Mouse (Mus musculus) layer of hippocampus, postnatal 25 days (tissue): ENCODE measurements around the gene Pum2. TPM values are rescaled to one million over a fixed set of nuclear protein-coding genes. Genes with fewer than 3 reads are reported as not detected.
"Not testable (repeated sequence)": the region's sequence is repeated elsewhere in the genome, so short reads cannot be mapped to it uniquely, and the experiment has no call there.

ENCODE experiments used
- DNase-seq, 2 experiments: peaks; one replicate each; pipeline ENCODE4 v3.0.0; 2022; ENCODE audit warnings: mixed read lengths in 2 of 2, low spot score in 1 of 2; ENCODE audit errors: extremely low spot score in 1 of 2
- total RNA-seq, 2 experiments: library from RNA; stranded (reverse); gene quantifications; 2 replicates each; pipeline ENCODE4 v1.2.3; 2021

Pum2 gene
- total RNA-seq, 2 experiments from 2014 or later: 173 to 176 TPM

DNA sequence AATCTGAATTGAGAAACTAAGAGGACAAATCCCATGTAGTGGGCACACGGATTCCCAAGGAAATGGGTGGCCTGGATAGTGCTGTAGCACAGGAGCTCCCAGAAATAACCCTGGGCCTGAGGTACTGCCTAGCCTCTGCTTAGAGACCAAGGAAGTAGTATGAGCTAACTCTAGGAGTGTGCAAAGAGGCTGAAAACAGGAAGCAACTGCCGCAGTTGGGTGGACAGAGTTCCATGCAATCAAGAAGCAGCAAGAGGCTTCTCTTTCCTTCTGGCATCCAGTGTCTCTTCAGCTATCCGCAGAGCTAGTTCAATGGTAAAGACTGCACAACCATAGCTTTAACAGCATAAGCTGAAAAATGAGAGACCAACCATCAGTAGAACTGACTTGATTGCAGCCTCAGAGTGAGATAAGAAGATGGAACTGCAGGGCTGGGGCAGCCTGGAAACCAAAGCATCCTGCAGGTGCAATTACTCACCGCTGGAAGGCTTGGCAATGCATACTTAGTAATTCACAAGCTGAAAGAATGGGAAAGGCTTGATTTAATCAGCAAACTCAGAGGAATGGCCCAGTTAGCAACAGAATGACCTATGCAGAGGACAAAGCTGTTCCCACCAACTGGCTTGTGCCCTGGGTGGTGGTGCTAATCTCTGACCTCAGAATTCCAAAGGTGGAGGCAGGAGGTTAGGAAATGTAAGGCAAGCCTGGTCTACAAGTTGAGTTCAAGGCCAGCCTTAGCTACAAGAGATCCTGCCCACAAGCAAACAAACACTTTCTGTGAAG is 6.3 kb upstream of the Pum2 start:
- DNase-seq: no peak

DNA sequence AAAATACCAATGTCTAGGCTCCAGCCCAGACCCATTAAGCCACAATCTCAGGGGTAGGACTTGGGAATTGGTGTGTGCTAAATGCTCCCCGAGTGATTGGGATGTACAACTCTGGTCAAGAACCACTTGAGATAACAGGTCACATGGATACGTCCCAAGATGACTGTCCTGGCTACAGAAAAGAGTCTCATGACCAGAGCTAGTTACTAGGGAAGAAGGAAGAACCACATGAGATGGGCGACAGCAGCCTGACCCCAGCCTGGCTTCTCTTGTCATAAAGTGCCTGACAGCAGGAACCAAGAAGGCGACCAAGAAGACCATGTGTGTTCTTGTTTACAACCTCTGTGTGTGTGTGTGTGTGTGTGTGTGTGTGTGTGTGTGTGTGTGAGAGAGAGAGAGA is 4.5 kb upstream of the Pum2 start:
- no peak for DNase-seq

DNA sequence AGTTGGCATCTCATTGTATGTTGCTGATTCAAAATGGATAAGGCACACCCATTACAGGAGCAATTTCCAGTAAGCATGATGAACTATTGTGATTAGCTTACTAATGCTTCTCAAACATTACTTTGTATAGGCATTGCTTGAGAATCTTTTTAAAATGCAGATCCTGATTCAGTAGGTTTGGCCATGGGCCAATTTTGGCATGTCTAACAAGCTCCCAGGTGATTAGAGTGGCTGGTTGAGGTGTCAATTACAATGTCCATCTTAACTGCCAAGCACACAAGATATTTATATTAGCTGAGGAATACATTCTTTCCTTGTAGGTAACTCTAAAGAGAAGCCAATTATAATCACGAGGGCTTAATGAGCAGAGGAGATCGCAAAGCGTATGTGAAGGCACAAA is 4.1 kb upstream of the Pum2 start:
- no peak for DNase-seq

DNA sequence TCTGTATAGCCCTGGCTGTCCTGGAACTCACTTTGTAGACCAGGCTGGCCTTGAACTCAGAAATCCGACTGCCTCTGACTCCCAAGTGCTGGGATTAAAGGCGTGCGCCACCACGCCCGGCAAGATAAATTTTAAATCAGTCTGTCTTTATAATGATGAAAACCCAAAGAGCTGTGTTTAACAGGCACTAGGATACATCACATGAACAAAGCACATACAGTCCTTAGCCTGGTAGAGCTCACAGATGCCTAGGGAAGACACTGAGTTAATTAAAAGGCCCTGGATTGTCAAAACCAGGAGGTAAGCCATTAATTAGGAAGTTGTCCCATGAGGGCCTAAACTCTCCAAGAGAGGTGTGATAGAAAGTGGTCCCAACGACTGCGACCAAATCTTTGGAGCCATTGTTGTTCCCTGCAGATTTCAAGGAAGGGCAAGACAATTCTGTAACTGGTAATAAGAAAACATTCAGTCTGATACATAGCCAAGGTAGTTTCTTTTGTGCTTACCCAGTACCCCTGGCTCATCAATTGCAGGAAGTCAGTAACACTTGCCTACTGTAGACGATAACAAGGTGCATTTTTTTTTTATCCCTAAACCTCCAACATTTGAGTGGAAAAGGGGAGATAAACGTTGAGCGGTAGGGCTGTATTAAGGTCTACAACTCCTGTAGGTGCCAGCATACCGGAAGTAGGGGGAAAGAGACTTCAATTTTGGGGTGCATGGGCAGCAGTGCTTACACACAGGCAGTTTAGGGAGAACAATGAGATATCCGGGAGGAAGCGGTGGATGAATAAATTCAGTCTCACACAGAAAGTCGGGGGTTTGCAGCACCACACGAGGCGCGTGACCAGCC is 587 bp upstream of the Pum2 start:
- no peak for DNase-seq

DNA sequence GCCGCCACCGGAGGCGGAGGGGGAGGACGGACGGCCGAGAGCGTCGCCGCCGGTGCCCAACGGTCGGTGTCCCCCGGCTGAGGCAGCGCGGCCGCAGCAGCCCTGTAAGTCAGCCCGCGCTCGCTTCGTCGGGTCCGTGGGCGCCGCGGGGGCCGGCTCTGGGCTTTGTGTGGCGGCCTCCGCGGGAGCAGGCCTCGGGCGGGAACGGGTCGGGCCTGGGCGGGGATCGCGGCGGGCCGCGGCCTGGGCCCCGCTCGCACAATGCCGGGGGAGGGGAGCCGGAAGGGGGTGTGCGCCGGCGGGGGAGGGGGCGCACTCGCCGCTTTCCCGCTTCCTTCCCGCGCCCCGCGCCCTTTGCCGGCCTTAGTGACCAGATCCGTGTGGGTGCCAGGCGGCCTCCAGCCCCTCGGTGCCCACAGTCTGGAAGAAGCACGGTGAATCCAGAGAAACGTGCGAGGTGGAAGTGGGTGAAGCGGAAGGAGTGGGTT is 487 bp downstream of the Pum2 start:
- peak; percentile 30 to 65 for DNase-seq

DNA sequence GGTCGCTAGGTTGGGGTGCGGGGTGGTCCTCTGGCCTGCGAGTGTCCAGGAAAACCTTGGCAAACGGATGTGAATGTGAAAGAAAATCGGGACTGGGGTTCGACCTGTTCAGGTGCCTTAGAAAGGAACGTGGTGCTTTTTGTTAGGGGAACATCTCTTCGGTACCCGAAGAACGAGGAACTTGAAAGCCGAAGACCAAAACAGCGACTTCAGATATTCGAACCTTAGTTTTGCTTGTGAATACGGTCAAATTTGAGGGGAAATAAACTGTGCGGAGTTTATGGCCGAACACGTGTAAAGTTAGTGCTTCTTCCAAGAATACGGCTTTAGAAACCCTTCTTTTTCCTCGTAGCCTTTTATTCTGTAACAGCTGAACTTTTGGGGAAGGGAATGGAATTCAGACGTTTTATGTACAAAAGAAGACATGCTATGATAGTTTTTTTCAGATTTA is 982 bp downstream of the Pum2 start:
- DNase-seq: no peak

DNA sequence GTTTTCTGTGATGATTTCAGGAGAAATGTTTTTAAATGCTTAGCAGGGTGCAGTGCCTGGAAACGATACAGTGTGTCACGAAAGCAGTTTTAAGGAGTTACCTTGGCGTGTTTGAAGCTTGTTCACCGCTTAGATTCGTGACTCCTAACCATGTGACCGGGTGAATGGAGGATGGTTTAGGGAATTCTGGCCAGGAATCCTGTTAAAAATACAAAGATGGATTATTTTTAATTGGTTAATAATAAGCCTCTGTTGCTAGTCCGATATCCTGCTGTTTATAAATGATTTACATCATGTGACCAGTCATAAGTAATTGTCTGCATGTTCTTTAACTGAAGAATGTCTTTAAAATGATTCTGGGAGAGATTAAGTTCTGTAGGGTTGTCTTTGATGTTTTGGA is 1.4 kb downstream of the Pum2 start:
- DNase-seq: no peak

DNA sequence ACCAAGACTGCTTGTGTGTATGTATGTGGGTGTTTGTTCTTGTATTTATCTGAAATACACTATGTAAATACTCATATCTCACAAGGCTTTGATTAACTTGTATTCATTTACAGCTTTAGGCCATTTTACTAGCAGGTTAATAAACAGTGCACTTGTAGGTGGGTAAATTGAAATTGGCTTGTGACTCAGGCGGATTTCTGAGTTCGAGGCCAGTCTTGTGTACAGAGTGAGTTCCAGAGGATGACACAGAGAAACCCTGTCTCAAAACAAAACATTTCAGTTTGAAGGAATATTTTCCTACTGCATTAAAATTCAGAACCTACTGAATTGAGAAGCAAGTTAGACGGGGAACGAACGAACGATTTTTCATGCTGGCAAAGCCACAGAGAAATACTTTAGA is 2.4 kb downstream of the Pum2 start:
- DNase-seq: no peak

DNA sequence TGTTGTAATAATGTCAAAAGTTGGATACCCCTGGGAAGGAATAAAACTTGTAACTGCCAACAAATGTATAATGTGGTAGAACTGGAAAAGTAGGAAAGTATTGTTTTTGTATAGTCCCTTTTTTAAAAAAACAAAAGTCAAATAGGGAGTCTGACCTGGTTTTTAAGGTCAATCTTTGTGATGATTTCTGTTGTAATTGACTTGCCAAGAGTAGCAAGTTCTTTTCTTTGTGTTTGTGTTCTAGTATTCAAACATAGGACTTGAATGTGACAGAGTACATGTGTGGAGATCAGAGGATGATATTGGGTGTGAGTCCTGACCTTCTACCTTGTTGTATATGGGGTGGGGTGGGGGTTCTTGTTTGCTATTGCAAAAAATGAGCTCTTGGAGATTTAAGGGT is 4.0 kb downstream of the Pum2 start:
- DNase-seq: no peak

DNA sequence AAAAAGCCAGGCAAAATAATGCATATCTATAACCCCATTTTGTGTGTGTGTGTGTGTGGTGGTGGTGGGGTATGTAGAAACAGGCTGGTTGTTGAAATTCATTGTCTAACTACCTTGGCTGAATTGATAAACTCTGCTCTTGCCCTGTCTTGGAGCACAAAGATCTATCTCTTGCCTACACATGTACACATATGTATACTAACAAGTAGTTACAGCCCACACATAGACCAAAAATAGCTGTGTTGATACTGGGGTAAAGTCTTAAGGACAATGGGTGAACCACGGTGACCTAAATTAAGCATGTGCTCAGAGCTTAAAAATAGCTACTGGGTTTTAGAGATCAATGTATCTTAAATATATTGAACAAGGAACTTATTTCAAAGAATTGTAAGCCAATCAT is 10.3 kb downstream of the Pum2 start:
- DNase-seq: no peak

DNA sequence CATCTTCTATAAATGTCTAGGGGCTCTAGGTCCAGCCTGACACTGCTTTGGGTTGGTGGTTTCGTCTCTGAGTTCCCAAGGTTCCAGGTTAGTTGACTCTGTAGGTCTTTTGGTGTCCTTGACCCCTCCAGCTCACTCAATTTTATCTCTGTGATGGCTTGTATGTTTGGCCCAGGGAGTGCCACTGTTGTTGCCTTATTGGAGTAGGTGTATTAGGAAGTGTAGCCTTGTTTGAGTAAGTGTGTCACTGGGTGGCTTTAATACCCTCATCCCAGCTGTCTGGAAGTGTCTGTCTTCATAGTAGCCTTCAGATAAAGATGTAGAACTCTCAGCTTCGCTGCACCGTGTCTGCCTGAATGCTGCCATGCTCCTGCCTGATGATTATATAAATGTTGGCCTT is 11.1 kb downstream of the Pum2 start:
- DNase-seq: no peak

DNA sequence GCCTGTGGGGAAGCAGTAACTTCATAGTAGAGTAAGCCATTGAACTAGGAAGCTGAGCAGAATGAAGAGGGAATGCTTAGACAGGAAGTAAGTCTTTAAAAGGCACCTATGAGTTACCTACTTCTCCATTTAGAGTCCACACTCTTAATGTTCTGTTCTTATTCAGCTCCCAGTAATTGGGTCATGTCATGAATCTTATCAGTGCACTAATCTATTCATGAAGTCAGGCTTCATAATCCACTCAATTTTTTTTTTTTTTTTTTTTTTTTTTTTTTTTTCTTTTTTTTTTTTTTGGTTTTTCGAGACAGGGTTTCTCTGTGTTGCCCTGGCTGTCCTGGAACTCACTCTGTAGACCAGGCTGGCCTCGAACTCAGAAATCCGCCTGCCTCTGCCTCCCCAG is 15.9 kb downstream of the Pum2 start:
- not testable (repeated sequence) for DNase-seq

DNA sequence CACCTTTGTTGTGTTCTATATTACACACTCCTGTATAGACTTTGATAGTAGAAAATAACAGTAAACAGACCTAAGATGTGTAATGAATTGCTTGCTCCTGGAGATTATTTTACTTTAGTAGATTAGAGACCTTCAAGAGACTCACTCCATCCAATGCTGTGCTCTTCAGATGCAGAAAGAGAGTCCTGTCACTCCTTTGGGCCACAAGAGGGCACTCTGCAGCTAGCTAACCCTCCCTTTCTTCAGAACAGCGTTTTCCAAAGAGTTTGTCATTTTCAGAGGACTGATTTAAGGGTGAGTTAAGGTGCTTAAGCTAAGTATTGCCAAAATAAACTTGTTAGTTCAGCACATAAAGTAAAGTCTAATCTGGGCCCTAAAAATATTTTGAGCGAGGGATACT is 25.0 kb downstream of the Pum2 start:
- peak in 1 of 2 experiments; percentile 28 for DNase-seq

DNA sequence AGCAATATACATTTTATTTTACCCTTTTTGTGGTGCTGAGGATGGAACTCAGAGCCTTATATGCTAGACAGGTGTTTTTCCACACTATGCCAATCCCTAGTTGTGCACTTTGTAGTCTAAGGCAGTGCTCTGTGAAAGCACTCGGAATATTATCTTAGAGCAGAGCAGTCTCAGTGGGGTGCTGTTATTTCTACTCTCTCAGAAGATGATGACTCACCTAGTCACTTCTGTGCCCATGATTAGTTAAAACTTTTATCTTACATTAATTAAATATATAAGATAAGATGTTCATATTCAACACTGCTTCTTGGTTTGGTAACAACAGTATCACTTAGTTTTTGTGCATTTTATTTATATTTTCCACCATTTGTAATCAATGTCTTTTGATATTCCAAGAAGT is 30.1 kb downstream of the Pum2 start:
- no peak for DNase-seq

DNA sequence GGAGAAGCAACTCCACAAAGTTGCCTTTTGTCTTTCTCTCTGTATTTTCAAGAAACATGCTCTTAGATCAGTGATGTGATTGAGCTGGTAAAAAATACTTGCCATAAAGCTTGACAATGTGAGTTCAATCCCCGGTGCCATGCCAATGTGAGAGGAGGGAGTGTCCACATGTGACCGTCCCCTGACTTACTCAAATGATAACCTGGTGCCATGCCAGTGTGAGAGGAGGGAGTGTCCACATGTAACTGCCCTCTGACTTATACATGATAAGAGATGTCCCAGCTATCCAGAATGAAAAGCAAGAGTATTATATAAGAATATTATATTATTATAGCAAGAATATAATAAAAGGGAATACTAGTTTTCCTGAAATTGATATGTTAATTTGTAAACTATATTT is 34.9 kb downstream of the Pum2 start:
- no peak for DNase-seq

DNA sequence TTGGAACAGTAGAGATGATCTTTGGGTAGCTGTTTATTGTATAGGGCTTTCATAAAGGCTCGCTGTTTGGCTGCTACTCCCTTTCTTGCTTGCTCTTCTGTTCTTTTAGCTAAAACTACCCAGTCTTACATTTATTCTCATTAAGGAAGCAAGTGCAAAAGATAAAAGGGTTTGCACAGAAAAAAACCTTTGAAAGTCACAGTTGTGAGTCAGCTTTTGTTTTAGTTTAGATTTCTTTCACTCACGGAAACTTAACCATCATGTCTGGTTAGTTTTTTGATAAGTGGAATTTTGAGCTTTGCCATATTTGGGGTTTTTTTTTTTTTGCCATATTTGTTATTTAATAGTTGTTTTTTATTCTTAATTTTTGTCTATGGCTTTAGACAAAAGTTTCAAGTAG is 38.7 kb downstream of the Pum2 start:
- no peak for DNase-seq

DNA sequence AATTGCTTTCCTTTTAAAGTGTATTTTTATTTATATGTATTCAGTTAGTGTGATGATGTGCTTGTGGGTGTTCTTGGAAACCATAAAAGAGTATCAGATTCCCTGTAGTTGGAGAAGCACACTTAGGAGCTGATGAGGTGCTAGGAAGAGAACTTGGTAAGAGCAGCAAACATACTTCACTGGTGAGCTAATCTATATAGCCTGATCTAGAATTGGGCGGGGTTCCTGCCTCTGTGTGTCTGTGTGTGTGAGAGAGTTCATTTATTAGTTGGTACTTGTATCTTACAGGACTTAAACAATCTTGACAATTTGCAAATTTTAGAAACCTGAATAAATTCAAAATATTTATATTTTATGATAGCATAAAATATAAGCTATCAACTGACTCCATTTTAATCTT is 42.2 kb downstream of the Pum2 start:
- DNase-seq: no peak

DNA sequence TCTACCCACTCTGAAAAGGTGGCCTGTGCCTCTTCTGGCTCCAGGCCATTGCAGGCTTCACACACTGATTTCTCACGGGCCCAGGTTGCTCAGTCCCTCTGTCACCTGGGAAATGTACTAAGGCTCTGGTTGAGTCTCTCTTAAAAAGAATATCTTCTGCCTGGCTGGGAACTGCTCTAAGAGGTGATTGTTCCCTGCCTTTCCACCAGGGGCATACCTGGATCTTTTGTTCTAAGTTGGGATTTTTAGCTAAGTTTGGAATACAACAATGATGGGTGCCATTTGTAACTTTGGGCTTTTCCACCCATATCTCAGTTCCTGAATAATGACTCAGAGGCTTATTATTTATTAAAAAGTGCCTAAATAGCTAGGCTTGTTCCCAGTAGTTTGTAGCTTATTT is 53.0 kb downstream of the Pum2 start:
- DNase-seq: no peak

DNA sequence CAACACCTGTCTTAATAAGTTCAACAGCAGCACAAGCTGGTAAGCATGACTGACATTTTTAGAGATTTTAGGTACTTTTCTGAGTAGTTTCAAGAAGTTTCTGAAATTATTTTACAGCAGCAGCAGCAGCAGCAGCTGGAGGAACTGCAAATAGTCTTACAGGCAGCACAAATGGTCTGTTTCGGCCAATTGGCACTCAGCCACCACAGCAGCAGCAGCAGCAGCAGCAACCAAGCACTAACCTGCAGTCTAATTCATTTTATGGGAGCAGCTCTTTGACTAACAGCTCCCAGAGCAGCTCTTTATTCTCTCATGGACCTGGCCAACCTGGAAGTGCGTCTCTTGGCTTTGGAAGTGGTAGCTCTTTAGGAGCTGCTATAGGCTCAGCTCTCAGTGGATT is 54.8 kb downstream of the Pum2 start:
- DNase-seq: no peak

DNA sequence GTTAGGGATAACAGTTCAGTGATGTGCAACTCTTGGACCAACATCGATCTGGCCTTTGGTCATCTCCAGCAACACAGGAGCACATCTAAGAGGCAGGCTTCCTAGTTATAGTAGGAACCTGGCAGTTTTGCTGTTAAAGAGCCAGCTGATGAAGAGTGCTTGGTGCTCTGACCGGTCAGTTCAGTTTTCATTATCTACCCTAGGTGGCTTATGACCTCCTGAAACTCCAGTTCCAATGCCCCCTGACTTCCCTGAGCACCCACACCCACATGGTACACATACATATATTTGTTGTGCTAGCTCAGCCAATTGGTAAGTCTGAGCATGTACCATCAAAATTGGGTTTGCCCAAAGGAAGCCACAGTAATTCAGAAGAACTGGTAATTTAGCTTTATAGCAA is 79.7 kb downstream of the Pum2 start:
- DNase-seq: no peak

DNA sequence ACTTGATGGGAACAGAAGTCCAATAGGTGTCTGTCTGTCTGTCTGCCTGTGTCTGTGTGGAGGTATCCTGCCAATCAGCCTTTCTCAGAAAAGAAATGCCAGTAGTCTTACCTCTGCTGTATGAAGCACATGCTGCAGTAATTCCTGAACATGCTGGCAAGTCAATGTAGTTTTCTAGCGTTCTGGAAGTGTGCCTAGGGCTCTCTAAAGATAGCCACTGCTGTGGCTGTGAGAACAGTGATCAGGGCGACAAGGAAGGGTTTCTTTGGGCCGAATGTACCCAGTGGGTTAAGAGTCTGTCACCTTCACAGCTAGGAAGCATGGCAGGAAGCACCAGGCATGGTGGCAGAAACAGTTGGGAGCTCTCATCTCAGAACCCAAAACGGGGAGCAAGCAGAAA is 80.2 kb downstream of the Pum2 start:
- no peak for DNase-seq

DNA sequence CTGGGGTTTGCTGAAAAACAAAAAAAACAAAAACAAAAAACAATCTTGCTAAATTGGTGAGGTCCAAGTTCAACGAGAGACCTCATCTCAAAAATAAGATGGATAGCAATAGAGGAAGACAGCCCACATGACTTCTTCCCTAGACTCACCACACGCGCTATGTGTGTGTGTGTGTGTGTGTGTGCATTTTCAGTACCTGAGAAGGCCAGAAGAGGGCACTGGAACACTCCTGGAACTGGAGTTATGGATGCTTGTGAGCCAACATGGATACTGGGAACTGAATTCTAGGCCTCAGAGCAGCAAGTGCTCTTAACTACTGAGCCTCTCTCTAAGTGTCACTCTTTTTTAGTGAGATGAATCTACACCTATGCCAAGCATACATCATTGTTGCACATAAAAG is 84.1 kb downstream of the Pum2 start:
- DNase-seq: no peak
